Mouse (Mus musculus) forebrain, embryonic 10.5 days (tissue): ENCODE data around the gene Nadk2. TPM values are rescaled to one million over a fixed set of nuclear protein-coding genes. Genes with fewer than 3 reads are reported as not detected.

Source experiments
- polyA plus RNA-seq: library from polyadenylated mRNA; unstranded; fragments of >200 nt; fragmentation: Nextera tagmentation; extraction: Ambion mirVana; gene quantifications from 2 replicates; pipeline ENCODE4 v1.2.1, GENCODE M21; 2016

The Nadk2 gene
- polyA plus RNA-seq, 1 experiment from 2014 or later = 30.4 TPM

Other genes starting within 250 kb of the Nadk2 start
- 0.09 and 0.55 TPM in 2 replicates for gene Ranbp3l, start 103.3 kb upstream of the Nadk2 start, polyA plus RNA-seq
- 2.2 and 2.7 TPM in 2 replicates for gene Lmbrd2, start 69.3 kb downstream of the Nadk2 start, polyA plus RNA-seq
- 134 and 136 TPM in 2 replicates for gene Skp2, start 84.2 kb downstream of the Nadk2 start, polyA plus RNA-seq
- gene Ugt3a1, start 205.6 kb downstream of the Nadk2 start, polyA plus RNA-seq = not detected in 2 replicates